Mouse (Mus musculus): ENCODE data around the gene Pik3c2g.
"Not testable (repeated sequence)": the region's sequence is repeated elsewhere in the genome, so short reads cannot be mapped to it uniquely, and the experiment has no call there.

Pik3c2g gene

GRCm38 (mm10) chr6:139846889-139847544 is 260.0 kb downstream of the Pik3c2g start:
- no peak for DNase-seq

- no peak for DNase-seq
These were observed 262.9 kb downstream of the Pik3c2g start for GRCm38 (mm10) chr6:139849931-139850330.

- no peak for DNase-seq
These were observed 264.9 kb downstream of the Pik3c2g start for GRCm38 (mm10) chr6:139851705-139852603.

GRCm38 (mm10) chr6:139852836-139853235 is 265.8 kb downstream of the Pik3c2g start:
- DNase-seq, result no peak

GRCm38 (mm10) chr6:139860141-139860540 is 273.1 kb downstream of the Pik3c2g start:
- DNase-seq, result no peak

DNA sequence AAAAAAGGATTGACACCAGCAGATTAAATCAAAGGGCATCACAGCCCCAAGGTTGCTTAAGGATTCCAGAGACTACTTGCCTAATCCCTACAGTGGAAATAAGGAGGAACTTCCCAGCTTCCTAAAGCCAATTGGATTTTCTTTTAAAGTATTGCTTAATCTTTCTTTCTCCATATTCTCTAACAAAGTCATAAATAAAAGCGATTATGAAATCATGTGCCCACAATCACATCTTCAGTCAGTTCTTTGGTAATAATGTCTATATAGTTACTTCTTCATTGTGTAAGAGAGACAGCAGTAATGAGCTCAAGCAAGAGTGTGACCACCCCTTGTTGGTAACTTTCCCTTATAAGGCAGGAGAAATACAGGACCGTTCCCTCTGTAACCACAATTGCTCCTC is 274.5 kb downstream of the Pik3c2g start:
- DNase-seq, result no peak

GRCm38 (mm10) chr6:139865059-139865673 is 278.1 kb downstream of the Pik3c2g start:
- no peak for DNase-seq

DNA sequence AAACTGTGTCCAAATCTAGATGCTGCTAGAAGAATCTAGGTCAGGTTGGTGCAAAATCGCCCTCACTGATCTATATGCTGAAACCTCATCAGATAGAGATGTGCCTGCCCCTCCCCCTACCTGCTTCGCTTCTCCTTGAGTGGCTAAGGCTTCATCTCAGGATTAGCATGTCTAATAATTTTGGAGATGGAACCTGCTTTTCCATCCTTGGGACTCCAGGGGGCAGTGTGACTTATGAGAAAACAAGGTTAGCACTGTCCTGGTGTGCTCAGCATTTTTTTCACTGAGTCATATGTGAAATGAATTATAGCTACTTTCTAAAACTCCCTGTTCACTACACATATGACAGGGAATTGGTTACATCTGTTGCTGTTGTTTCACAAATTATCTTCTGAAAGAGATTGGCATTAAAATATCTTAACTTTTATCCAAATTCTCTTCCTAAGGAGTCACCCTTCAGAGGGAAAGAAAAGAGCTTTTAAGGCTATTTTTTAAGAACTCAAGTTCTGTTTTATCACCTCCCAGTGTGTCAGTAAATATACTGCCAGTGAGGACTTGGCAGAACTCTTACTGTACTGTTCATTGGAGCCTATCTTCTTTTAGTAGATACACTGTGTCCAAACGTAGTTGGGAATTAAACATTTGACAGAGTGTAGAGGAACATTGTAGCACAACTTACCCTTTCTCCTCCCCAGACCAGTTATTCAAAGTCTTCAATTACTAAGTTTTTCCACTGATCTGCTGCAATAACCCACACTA is 287.6 kb downstream of the Pik3c2g start:
- peak; percentile 12 to 16 for DNase-seq

- DNase-seq, result no peak
These were observed 289.7 kb downstream of the Pik3c2g start for GRCm38 (mm10) chr6:139876691-139877090.

DNA sequence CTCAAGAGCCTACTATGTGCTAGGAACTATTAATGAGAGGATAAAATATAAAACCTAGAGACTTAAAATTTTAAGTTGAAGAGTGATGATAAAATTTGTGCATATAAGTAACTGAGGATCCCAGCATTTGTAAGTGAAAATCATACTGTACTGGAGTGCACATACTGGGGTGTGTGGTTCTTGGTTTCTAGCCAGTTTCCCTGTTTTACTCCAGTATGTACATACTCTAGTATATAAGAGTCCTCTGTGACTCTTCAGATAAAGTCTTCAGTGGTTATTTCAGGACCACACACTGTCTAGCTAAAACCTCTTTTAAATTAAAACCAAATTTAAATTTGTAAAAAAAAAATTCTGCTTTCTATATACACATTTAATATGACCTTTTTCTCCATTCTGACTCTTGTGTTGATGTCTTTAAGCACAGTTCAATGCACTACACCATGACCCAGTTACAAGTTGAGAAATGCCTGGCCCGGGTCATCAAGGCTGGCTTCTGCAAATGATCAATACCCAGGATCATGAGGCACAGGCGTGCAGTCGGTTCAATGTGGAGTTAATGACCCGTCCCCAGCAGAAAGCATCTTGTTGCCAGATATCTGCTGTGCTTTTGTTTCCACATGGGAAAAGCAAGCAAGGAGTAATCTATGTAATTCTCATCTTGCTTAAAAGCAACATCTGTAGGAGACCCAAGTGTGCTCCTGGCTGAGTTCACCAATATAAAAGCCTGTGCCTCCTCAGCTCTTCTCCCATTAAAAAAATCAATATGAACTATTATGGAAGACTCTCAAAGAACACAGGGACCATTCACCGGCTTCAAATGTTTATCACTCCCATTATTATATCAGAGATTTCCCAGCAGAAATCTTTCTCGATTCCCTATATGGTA is 290.7 kb downstream of the Pik3c2g start:
- DNase-seq, result no peak

- DNase-seq, result no peak
These were observed 291.3 kb downstream of the Pik3c2g start for GRCm38 (mm10) chr6:139878362-139878696.

DNA sequence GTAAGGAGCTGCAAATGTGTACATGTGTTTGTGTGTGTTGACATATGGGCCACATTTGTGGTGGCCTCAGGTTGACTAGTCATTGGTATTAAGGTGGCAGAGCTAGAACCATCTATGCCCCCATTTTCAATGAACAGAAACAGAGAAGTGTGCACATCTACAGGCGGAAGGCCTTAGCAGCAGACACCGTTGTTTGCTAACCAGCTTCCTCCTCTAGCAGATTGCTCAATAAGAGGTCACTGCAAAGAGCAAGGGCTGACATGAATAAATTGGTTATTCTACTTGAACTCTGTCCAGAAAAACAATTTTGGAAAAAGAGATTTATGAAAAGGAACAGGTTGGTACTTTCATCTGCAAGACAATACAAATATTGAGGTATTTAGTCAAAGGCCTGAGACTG is 295.1 kb downstream of the Pik3c2g start:
- DNase-seq, result no peak

DNA sequence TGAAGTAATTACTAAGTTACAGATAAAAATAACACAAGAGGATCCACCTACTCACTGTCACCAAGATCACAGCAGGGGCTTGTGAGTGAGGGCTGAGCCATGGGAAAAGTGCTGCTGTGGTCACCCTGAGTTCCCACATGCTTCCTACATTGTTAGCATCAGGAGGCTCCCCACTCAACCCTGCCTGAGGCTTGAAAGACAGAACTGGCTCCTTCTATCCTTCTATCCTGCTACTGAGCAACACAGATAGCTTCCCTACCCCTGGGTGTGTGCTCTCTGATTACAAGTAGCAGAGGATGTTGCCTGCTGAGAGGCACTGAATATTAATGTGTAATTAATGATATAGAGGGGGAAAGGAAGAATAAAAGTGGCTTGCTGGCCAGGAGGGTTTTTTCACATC is 300.2 kb downstream of the Pik3c2g start:
- no peak for DNase-seq

GRCm38 (mm10) chr6:139895637-139896036 is 308.6 kb downstream of the Pik3c2g start:
- DNase-seq, result no peak

DNA sequence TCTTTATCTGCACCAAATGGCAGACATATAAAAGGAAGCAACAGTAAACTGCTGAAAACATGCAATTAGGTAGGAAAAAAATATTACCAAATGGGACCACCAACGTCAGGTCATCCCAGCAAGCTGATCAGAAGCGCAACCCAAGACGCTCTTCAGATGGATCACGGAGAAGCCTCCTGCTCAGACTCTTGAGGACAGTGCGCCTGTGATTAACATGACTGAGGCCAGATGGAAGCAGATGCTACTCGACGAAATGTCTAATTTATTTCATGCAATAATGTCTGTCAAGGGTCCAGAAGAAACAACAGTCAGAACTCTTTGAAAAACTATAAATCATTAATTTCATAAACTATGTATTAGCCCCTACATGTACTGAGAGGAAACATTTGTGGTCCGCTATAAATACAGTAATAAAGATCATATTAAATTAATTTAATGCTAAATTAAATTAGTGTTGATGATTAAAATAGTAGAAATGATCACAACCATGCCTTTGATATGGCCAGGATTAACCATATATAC is 312.7 kb downstream of the Pik3c2g start:
- DNase-seq, result no peak

- no peak for DNase-seq
These were observed 314.8 kb downstream of the Pik3c2g start for GRCm38 (mm10) chr6:139901801-139902200.

DNA sequence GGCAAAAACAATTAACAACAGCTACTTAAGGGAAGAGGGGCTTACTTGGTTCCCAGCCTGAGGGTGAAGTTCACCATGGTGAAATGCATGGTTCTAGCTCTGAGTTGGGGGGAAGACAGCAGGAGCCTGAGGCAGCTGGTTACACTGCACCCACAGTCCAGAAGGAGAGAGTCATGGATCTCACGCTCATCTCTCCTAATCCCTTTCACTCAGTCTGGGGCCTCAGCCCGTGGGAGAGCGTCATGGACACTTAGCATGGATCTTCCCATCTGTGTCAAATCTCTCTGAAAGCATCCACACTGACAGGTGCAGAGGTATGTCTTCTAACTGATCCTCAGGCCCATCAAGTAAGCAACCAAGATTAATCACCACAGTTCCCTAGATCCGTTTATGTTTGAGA is 320.1 kb downstream of the Pik3c2g start:
- no peak for DNase-seq

DNA sequence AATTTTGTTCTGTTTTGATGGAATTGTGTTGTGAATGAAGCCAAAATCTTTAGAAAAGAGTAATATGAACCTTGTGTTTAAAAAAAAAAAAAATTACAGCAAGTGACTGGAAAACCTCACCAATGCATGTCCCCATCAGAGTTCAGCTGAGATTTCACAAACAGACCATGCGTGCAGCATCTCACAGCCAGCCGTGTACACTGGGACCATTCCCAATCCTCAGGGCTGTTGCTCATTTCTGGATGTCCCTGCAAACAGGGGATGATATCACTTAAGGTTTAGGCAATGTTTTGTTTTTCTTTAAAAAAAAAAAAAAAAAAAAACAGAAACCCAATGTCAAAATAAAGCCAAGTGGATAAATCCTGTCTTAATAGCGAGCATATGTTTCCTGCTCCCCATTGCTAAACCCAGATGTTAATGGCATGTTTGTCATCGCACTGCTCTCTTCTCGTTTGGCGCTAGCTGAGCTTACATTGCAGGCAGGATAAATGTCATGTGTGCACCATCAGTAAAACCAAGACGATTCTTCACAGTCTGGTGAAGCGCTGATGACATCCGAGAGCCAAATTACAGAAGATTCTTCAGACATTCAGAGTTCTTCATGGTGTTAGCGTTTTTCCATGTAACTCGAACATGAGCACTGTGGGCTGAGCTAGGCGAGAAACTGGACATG is 322.1 kb downstream of the Pik3c2g start:
- DNase-seq, result no peak

- no peak for DNase-seq
These were observed 341.7 kb downstream of the Pik3c2g start for GRCm38 (mm10) chr6:139928766-139929165.

GRCm38 (mm10) chr6:139934861-139935260 is 347.8 kb downstream of the Pik3c2g start:
- no peak for DNase-seq

DNA sequence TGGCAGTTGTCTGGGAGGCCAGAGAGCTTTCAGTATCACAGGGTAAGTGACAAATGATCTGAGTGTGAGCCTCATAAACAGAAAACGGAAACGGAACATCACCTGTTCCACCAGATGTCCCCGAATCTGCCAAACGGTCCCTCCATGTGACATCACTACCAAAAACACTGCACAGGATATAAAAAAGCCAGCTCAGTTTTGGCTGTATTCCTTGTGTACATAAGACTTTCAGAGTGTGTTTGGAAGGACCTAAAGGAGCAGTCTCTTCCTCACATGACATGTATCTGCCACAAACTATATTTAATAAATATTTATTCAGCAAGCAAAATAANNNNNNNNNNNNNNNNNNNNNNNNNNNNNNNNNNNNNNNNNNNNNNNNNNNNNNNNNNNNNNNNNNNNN is 350.6 kb downstream of the Pik3c2g start:
- not testable (repeated sequence) for DNase-seq
